Mouse (Mus musculus): ENCODE results near the gene Casq1.

Gene Casq1

DNA sequence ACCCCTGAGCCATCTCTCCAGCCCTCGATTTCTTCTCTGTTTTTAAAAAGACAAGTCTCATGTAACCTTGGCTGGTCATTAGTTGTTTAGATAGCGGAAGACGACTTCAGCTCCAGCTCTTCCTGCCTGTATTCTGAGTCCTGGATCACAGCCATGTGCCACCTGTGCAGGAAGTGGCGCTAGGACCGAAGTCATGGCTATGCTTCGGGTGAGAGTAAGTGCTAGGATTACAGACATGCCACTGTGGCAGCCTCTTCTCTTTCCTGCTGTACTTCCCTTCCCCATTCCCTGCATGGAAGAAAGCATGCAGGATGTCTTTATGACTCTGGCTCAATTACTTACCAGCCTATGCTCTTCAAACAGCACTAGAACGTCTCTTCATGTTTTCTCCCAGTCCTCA is 40.6 kb downstream of the Casq1 start:
- DNase-seq = no peak

- no peak for DNase-seq
Measured at GRCm38 (mm10) chr1:172177791-172178190, 41.9 kb downstream of the Casq1 start.

- DNase-seq = no peak
Measured at GRCm38 (mm10) chr1:172173181-172173580, 46.5 kb downstream of the Casq1 start.

GRCm38 (mm10) chr1:172172381-172172780 is 47.3 kb downstream of the Casq1 start:
- no peak for DNase-seq

DNA sequence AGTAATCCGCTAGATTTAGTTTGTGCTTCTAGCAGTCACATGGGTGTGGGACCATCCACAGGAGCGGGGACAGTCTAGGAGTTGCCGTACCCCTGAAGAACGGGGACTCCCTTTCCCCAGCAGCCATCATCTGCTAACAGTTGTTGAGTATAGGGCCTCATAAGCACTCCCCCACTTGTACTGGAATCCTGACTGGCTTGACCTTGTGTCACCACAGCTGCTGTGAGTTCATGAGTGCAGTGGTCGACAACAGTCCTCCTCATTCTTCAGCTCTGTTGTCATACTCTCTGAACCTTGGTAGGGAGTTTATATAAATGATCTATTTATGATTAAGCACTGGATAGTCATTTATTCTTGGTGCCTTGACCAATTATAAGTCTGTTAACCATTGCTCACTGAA is 49.9 kb downstream of the Casq1 start:
- DNase-seq = no peak

DNA sequence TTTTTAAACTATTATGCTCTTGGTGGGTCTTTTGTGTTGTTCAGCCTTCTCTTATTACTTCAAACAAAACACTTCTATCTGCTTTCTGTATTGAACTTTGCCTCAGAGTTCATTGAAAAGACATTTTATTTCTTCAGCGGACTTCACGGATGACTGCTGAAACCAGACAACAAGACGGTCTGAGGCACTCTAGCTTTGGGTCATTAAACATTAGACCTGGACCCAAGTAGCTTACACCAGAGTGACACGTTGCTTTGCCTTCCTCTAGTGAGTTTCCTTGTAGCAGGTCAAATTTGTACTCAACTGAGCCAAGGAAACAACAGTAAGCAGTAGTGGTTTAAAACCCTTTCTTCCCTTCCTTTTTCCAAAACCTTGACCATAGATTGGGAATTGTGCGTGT is 51.8 kb downstream of the Casq1 start:
- DNase-seq = no peak

DNA sequence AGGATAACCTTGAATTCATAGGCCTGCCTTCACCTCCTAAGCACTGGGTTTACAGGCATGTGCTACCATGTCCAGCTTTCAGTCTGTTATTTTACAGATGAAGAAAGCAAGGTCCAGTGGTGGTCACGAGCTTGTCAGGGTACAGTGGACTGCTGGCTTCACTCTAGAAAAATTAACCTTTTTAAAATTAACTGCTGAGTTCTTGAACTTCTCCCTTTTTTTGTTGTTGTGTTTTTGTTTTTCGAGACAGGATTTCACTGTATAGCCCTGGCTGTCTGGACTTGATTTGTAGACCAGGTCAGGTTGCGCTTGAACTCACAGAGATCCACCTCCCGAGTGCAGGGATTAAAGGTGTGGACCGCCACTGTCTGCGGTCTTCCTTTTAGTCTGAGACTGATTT is 56.7 kb downstream of the Casq1 start:
- no peak for DNase-seq

GRCm38 (mm10) chr1:172162009-172162408 is 57.7 kb downstream of the Casq1 start:
- DNase-seq = peak in 1 of 2 experiments; percentile 16

- no peak for DNase-seq
Measured at GRCm38 (mm10) chr1:172160508-172160907, 59.2 kb downstream of the Casq1 start.

- no peak for DNase-seq
Measured at GRCm38 (mm10) chr1:172159970-172160369, 59.7 kb downstream of the Casq1 start.
